Mouse (Mus musculus) myocyte (in vitro differentiated cells): ENCODE measurements around the gene Agl.
A peak's percentile ranks its signal among the peaks of the same experiment; 100 is the strongest.

Experiments
- CEBPB ChIP-seq: IDR thresholded peaks from 2 replicates; pipeline ENCODE4 v1.6.1; 2011; ENCODE audit warnings: mild to moderate bottlenecking, moderate library complexity; ENCODE audit not compliant: poor library complexity, insufficient read depth, severe bottlenecking
- MAX ChIP-seq: IDR thresholded peaks from one replicate; pipeline ENCODE4 v1.6.1; 2011; ENCODE audit warnings: low read depth, mild to moderate bottlenecking, control low read depth
- MYOG ChIP-seq, 3 experiments: IDR thresholded peaks; one replicate each; pipeline ENCODE4 v1.6.1; 2011; ENCODE audit warnings: control low read depth in 2 of 3, low read depth in 2 of 3, mild to moderate bottlenecking in 2 of 3; ENCODE audit not compliant: insufficient read length in 2 of 3, control insufficient read depth in 1 of 3, insufficient read depth in 1 of 3
- POLR2A ChIP-seq: IDR thresholded peaks from one replicate; pipeline ENCODE4 v1.6.1; 2011; ENCODE audit warnings: low read depth, mild to moderate bottlenecking, control low read depth, moderate library complexity; ENCODE audit not compliant: insufficient read length
- POLR2AphosphoS2 ChIP-seq: IDR thresholded peaks from one replicate; pipeline ENCODE4 v1.6.1; 2011; ENCODE audit warnings: low read depth, control low read depth; ENCODE audit not compliant: insufficient read length
- TCF12 ChIP-seq: IDR thresholded peaks from one replicate; pipeline ENCODE4 v1.6.1; 2011; ENCODE audit warnings: mild to moderate bottlenecking, control low read depth; ENCODE audit not compliant: poor library complexity, insufficient read depth, severe bottlenecking
- USF1 ChIP-seq: IDR thresholded peaks from one replicate; pipeline ENCODE4 v1.6.1; 2011; ENCODE audit warnings: low read depth, mild to moderate bottlenecking, control low read depth, moderate library complexity

GRCm38 (mm10) chr3:116848099-116848498, 40.1 kb upstream of the Agl start:
- TF ChIP-seq CEBPB (no peak), TCF12 (no peak), USF1 (peak; percentile 88), POLR2A (no peak), POLR2AphosphoS2 (no peak), MAX (no peak), MYOG (IDR thresholded peaks at IDR 0.05; ENCODE audit: control insufficient read depth in 1 of 3, insufficient read depth in 1 of 3, insufficient read length in 2 of 3, low read depth in 2 of 3) (no peak)
